Mouse (Mus musculus) MEL (cell line): ENCODE measurements around the gene Lmo4.

Experiments
- BHLHE40 ChIP-seq: IDR thresholded peaks from 2 replicates; pipeline ENCODE4 v1.6.1; 2012; ENCODE audit warnings: low read depth, mild to moderate bottlenecking, inconsistent platforms, low read length, improper control_type of control experiment, borderline replicate concordance
- CTCF ChIP-seq, 3 experiments: IDR thresholded peaks in 2 of 3; conservative IDR thresholded peaks in 1 of 3; 2 replicates each; pipeline ENCODE4 v1.5.1; 2011 to 2012; ENCODE audit warnings: low read length in 3 of 3, low read depth in 2 of 3, mild to moderate bottlenecking in 2 of 3, improper control_type of control experiment in 1 of 3, inconsistent platforms in 1 of 3, mixed read lengths in 1 of 3, moderate library complexity in 1 of 3; ENCODE audit not compliant: control insufficient read depth in 1 of 3, insufficient read depth in 1 of 3, poor library complexity in 1 of 3, severe bottlenecking in 1 of 3
- E2F4 ChIP-seq: IDR thresholded peaks from 2 replicates; pipeline ENCODE4 v1.6.1; 2011; ENCODE audit warnings: low read depth, low read length, improper control_type of control experiment, borderline replicate concordance
- EP300 ChIP-seq, 2 experiments: IDR thresholded peaks; 2 replicates each; pipeline ENCODE4 v1.6.1; 2011; ENCODE audit warnings: improper control_type of control experiment in 2 of 2, low read length in 2 of 2, low read depth in 1 of 2, mild to moderate bottlenecking in 1 of 2
- HCFC1 ChIP-seq: IDR thresholded peaks from 2 replicates; pipeline ENCODE4 v1.6.1; 2012; ENCODE audit warnings: low read depth, mild to moderate bottlenecking, inconsistent platforms, low read length, improper control_type of control experiment, moderate library complexity
- MAX ChIP-seq: IDR thresholded peaks from 2 replicates; pipeline ENCODE4 v1.6.1; 2011; ENCODE audit warnings: low read length, improper control_type of control experiment
- POLR2A ChIP-seq, 2 experiments: IDR thresholded peaks; 2 replicates each; pipeline ENCODE4 v1.6.1; 2011 to 2012; ENCODE audit warnings: low read length in 2 of 2, mild to moderate bottlenecking in 2 of 2, control low read depth in 1 of 2, improper control_type of control experiment in 1 of 2, low read depth in 1 of 2, moderate library complexity in 1 of 2; ENCODE audit not compliant: control insufficient read depth in 1 of 2, insufficient read depth in 1 of 2, poor library complexity in 1 of 2
- POLR2AphosphoS5 ChIP-seq: IDR thresholded peaks from 2 replicates; pipeline ENCODE4 v1.6.1; 2012; ENCODE audit warnings: low read depth, borderline replicate concordance, mild to moderate bottlenecking, inconsistent platforms, low read length, moderate library complexity, mixed read lengths
- ZMIZ1 ChIP-seq: IDR thresholded peaks from 2 replicates; pipeline ENCODE4 v1.6.1; 2012; ENCODE audit warnings: low read depth, mild to moderate bottlenecking, inconsistent platforms, low read length, improper control_type of control experiment, moderate library complexity

GRCm38 (mm10) chr3:144229312-144229711 lies 24.3 kb upstream of the Lmo4 start:
- no peak for TF ChIP-seq EP300 (IDR thresholded peaks at IDR 0.05; ENCODE audit: low read depth in 1 of 2, low read length in 2 of 2)
- no peak for TF ChIP-seq POLR2A (IDR thresholded peaks at IDR 0.05; ENCODE audit: control insufficient read depth in 1 of 2, insufficient read depth in 1 of 2, low read depth in 1 of 2, low read length in 2 of 2, poor library complexity in 1 of 2)
- TF ChIP-seq ZMIZ1 = no peak
- TF ChIP-seq CTCF (IDR thresholded peaks at IDR 0.05 in 2 of 3, conservative IDR thresholded peaks at IDR 0.05 in 1 of 3; ENCODE audit: control insufficient read depth in 1 of 3, insufficient read depth in 1 of 3, low read depth in 2 of 3, low read length in 3 of 3, poor library complexity in 1 of 3, severe bottlenecking in 1 of 3) = no peak
- no peak for TF ChIP-seq HCFC1
- no peak for TF ChIP-seq BHLHE40
- no peak for TF ChIP-seq POLR2AphosphoS5
- TF ChIP-seq E2F4 = no peak
- no peak for TF ChIP-seq MAX
